Mouse (Mus musculus) MEL (cell line): ENCODE measurements around the gene Mab21l3. TPM values are rescaled to one million over a fixed set of nuclear protein-coding genes. Genes with fewer than 3 reads are reported as not detected.

Experiments used
- DNase-seq: peaks from one replicate; pipeline ENCODE4 v3.0.0; 2011; ENCODE audit warnings: low read depth, low spot score
- H3K27ac ChIP-seq: 2 replicates; pipeline ENCODE4 v1.5.1; 2012; ENCODE audit warnings: low read depth, mild to moderate bottlenecking, control low read depth, low read length, moderate library complexity; ENCODE audit not compliant: control insufficient read depth
- H3K27me3 ChIP-seq, 2 experiments: fragments of 150-350 bp in 1 of 2; sonication (generic) in 1 of 2; 2 replicates each; pipeline ENCODE4 v1.6.1; 2012; ENCODE audit warnings: low read length in 2 of 2, mild to moderate bottlenecking in 2 of 2, improper control_type of control experiment in 1 of 2, moderate library complexity in 1 of 2; ENCODE audit not compliant: insufficient read depth in 2 of 2, control insufficient read depth in 1 of 2
- H3K36me3 ChIP-seq, 2 experiments: 2 replicates each; pipeline ENCODE4 v1.6.1; 2012 to 2014; ENCODE audit warnings: low read length in 2 of 2, improper control_type of control experiment in 1 of 2, inconsistent platforms in 1 of 2, mild to moderate bottlenecking in 1 of 2; ENCODE audit not compliant: insufficient read depth in 2 of 2, control insufficient read depth in 1 of 2
- H3K4me1 ChIP-seq, 2 experiments: fragments of 150-350 bp in 1 of 2; sonication (generic) in 1 of 2; 2 replicates each; pipeline ENCODE4 v1.6.1; 2012; ENCODE audit warnings: low read length in 2 of 2, improper control_type of control experiment in 1 of 2, mild to moderate bottlenecking in 1 of 2; ENCODE audit not compliant: insufficient read depth in 2 of 2, control insufficient read depth in 1 of 2
- H3K4me3 ChIP-seq, 2 experiments: fragments of 150-350 bp in 1 of 2; sonication (generic) in 1 of 2; 2 replicates each; pipeline ENCODE4 v1.5.1; 2012; ENCODE audit warnings: low read depth in 2 of 2, low read length in 2 of 2, mild to moderate bottlenecking in 2 of 2, moderate library complexity in 2 of 2, control low read depth in 1 of 2, improper control_type of control experiment in 1 of 2; ENCODE audit not compliant: control insufficient read depth in 1 of 2, insufficient read depth in 1 of 2
- H3K79me2 ChIP-seq: 2 replicates; pipeline ENCODE4 v1.6.1; 2012; ENCODE audit warnings: mild to moderate bottlenecking, low read length, moderate library complexity; ENCODE audit not compliant: control insufficient read depth, poor library complexity, insufficient read depth
- H3K9ac ChIP-seq: 2 replicates; pipeline ENCODE4 v1.6.1; 2012; ENCODE audit warnings: low read depth, mild to moderate bottlenecking, control low read depth, low read length, moderate library complexity; ENCODE audit not compliant: control insufficient read depth, poor library complexity, severe bottlenecking
- H3K9me3 ChIP-seq: fragments of 150-350 bp; sonication (generic); replicated peaks from 2 replicates; pipeline ENCODE4 v1.6.1; 2012; ENCODE audit warnings: mild to moderate bottlenecking, low read length, improper control_type of control experiment, moderate library complexity; ENCODE audit not compliant: insufficient read depth
- CHD1 ChIP-seq: IDR thresholded peaks from 2 replicates; pipeline ENCODE4 v1.6.1; 2012; ENCODE audit warnings: low read depth, mild to moderate bottlenecking, inconsistent platforms, low read length, improper control_type of control experiment
- CTCF ChIP-seq, 3 experiments: IDR thresholded peaks in 2 of 3; conservative IDR thresholded peaks in 1 of 3; 2 replicates each; pipeline ENCODE4 v1.5.1; 2011 to 2012; ENCODE audit warnings: low read length in 3 of 3, low read depth in 2 of 3, mild to moderate bottlenecking in 2 of 3, improper control_type of control experiment in 1 of 3, inconsistent platforms in 1 of 3, mixed read lengths in 1 of 3, moderate library complexity in 1 of 3; ENCODE audit not compliant: control insufficient read depth in 1 of 3, insufficient read depth in 1 of 3, poor library complexity in 1 of 3, severe bottlenecking in 1 of 3
- ELF1 ChIP-seq: IDR thresholded peaks from 2 replicates; pipeline ENCODE4 v1.6.1; 2014; ENCODE audit warnings: low read depth, mild to moderate bottlenecking, inconsistent platforms, low read length, improper control_type of control experiment, moderate library complexity
- EP300 ChIP-seq, 2 experiments: IDR thresholded peaks; 2 replicates each; pipeline ENCODE4 v1.6.1; 2011; ENCODE audit warnings: improper control_type of control experiment in 2 of 2, low read length in 2 of 2, low read depth in 1 of 2, mild to moderate bottlenecking in 1 of 2
- ETS1 ChIP-seq: IDR thresholded peaks from 2 replicates; pipeline ENCODE4 v1.6.1; 2012; ENCODE audit warnings: low read depth, mild to moderate bottlenecking, inconsistent platforms, low read length, improper control_type of control experiment, moderate library complexity
- GABPA ChIP-seq: IDR thresholded peaks from 2 replicates; pipeline ENCODE4 v1.6.1; 2012; ENCODE audit warnings: low read depth, mild to moderate bottlenecking, inconsistent platforms, low read length, improper control_type of control experiment, moderate library complexity
- MAFK ChIP-seq: IDR thresholded peaks from 2 replicates; pipeline ENCODE4 v1.6.1; 2011; ENCODE audit warnings: low read depth, mild to moderate bottlenecking, low read length, improper control_type of control experiment, borderline replicate concordance
- MAZ ChIP-seq: IDR thresholded peaks from 2 replicates; pipeline ENCODE4 v1.6.1; 2012; ENCODE audit warnings: low read depth, mild to moderate bottlenecking, inconsistent platforms, low read length, improper control_type of control experiment
- MEF2A ChIP-seq: IDR thresholded peaks from 2 replicates; pipeline ENCODE4 v1.6.1; 2014; ENCODE audit warnings: low read depth, mild to moderate bottlenecking, inconsistent platforms, low read length, improper control_type of control experiment; ENCODE audit not compliant: poor library complexity, insufficient replicate concordance, severe bottlenecking; ENCODE audit errors: extremely low read depth
- MXI1 ChIP-seq: IDR thresholded peaks from 2 replicates; pipeline ENCODE4 v1.6.1; 2011; ENCODE audit warnings: mild to moderate bottlenecking, low read depth, low read length, improper control_type of control experiment
- NELFE ChIP-seq: IDR thresholded peaks from 2 replicates; pipeline ENCODE4 v1.6.1; 2011; ENCODE audit warnings: low read depth, low read length, improper control_type of control experiment
- POLR2AphosphoS5 ChIP-seq: IDR thresholded peaks from 2 replicates; pipeline ENCODE4 v1.6.1; 2012; ENCODE audit warnings: low read depth, borderline replicate concordance, mild to moderate bottlenecking, inconsistent platforms, low read length, moderate library complexity, mixed read lengths
- SIN3A ChIP-seq: IDR thresholded peaks from 2 replicates; pipeline ENCODE4 v1.6.1; 2012; ENCODE audit warnings: low read length, improper control_type of control experiment, inconsistent platforms
- SMC3 ChIP-seq: IDR thresholded peaks from 2 replicates; pipeline ENCODE4 v1.6.1; 2011; ENCODE audit warnings: low read depth, low read length, improper control_type of control experiment
- TAL1 ChIP-seq: IDR thresholded peaks from 2 replicates; pipeline ENCODE4 v1.6.1; 2012; ENCODE audit warnings: mild to moderate bottlenecking, inconsistent platforms, low read length, moderate library complexity, mixed read lengths
- TBP ChIP-seq: IDR thresholded peaks from 2 replicates; pipeline ENCODE4 v1.8.0; 2011; ENCODE audit warnings: low read depth, low read length, improper control_type of control experiment
- UBTF ChIP-seq: IDR thresholded peaks from 2 replicates; pipeline ENCODE4 v1.6.1; 2012; ENCODE audit warnings: low read depth, mild to moderate bottlenecking, inconsistent platforms, low read length, improper control_type of control experiment, moderate library complexity, borderline replicate concordance; ENCODE audit not compliant: insufficient read depth
- ZC3H11A ChIP-seq: IDR thresholded peaks from 2 replicates; pipeline ENCODE4 v1.6.1; 2012; ENCODE audit warnings: low read depth, mild to moderate bottlenecking, inconsistent platforms, low read length, improper control_type of control experiment
- ZKSCAN1 ChIP-seq: IDR thresholded peaks from 2 replicates; pipeline ENCODE4 v1.6.1; 2012; ENCODE audit warnings: low read depth, mild to moderate bottlenecking, inconsistent platforms, low read length, improper control_type of control experiment, moderate library complexity
- ZNF384 ChIP-seq: IDR thresholded peaks from 2 replicates; pipeline ENCODE4 v1.6.1; 2012; ENCODE audit warnings: low read depth, mild to moderate bottlenecking, inconsistent platforms, low read length, improper control_type of control experiment
- polyA plus RNA-seq, 2 experiments: library from polyadenylated mRNA; stranded (reverse) in 1 of 2; unstranded in 1 of 2; fragments of >175 nt in 1 of 2; fragments of >200 nt in 1 of 2; gene quantifications; 2 replicates each; pipeline versions ENCODE4 v1.2.1 to v1.2.4; 2012; ENCODE audit warnings: low replicate concordance in 2 of 2, low read depth in 1 of 2; ENCODE audit not compliant: insufficient read length in 2 of 2, insufficient read depth in 1 of 2, missing spikeins in 1 of 2
- total RNA-seq: library from RNA; depleted of rRNA; stranded (reverse); fragments of 300-350 nt; gene quantifications from 2 replicates; pipeline ENCODE4 v1.2.3, GENCODE M21; 2012

Gene Mab21l3
- total and polyA plus RNA-seq, 3 experiments = 0.04 TPM; not detected in 2

DNA sequence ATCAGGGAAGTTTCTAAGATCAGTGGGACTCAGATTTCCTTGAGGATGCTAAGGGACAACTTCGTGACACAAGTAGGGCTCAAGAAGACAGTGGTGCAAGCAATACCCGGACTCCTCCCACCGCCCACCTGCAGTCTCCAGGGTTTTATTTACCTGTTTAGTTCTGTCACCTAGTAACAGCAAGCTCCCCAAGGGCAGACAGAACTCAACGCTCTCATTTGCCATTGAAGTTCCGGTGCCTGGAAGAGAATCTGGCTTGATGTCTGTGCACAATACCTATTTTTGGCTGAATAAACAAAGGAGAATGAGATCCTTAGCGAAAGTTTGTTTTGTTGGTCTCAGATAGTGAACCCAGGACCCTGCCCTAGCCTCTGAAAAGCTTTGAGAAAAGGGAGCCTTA is 45.0 kb downstream of the Mab21l3 start:
- H3K4me1 ChIP-seq = no peaks in the 10 kb centered on the region
- TF ChIP-seq TAL1 (no peak), ELF1 (no peak), CTCF (IDR thresholded peaks at IDR 0.05 in 2 of 3, conservative IDR thresholded peaks at IDR 0.05 in 1 of 3; ENCODE audit: control insufficient read depth in 1 of 3, insufficient read depth in 1 of 3, low read depth in 2 of 3, low read length in 3 of 3, poor library complexity in 1 of 3, severe bottlenecking in 1 of 3) (no peak), POLR2AphosphoS5 (no peak)
- TF ChIP-seq, all 39 proteins: peak for 0
- Histone ChIP-seq H3K79me2 (no peaks in the 10 kb centered on the region), H3K27ac (no peak overlapping the region), H3K9me3 (no peaks in the 10 kb centered on the region), H3K4me3 (no peak overlapping the region), H3K9ac (no peak overlapping the region), H3K36me3 (no peaks in the 10 kb centered on the region), H3K27me3 (no peaks in the 10 kb centered on the region)
- DNase-seq = no peak

DNA sequence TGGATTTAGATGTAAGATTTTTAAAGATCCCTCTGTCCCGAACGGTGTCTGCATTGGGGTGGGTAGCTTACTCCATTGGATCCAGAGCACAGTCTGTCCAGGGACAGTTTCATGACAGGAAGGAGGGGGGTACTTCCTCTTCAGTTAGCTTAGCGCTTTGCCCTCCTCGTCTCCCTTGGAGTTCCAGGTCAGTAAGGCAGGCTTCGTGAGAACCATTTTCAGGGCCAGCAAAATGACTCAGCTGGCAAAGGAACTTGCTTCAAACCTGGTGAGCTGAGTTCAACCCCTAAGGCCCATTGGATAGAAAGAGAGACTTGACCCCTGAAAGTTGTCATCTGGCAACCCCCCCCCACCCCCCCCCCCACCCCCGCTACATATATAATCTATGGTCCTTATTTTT is 46.0 kb downstream of the Mab21l3 start:
- Histone ChIP-seq H3K36me3 (no peaks in the 10 kb centered on the region), H3K4me3 (no peak overlapping the region), H3K9ac (no peak overlapping the region), H3K27me3 (no peaks in the 10 kb centered on the region), H3K9me3 (no peaks in the 10 kb centered on the region), H3K27ac (no peak overlapping the region), H3K4me1 (no peaks in the 10 kb centered on the region), H3K79me2 (no peaks in the 10 kb centered on the region)
- no peak for DNase-seq
- no peak for TF ChIP-seq NELFE
- TF ChIP-seq SIN3A = no peak
- TF ChIP-seq POLR2AphosphoS5 = no peak
- no peak for TF ChIP-seq MAZ
- no peak for TF ChIP-seq TBP
- no peak for TF ChIP-seq MEF2A
- TF ChIP-seq EP300 (IDR thresholded peaks at IDR 0.05; ENCODE audit: low read depth in 1 of 2, low read length in 2 of 2) = no peak
- no peak for TF ChIP-seq ZC3H11A
- no peak for TF ChIP-seq ZNF384
- no peak for TF ChIP-seq MXI1
- TF ChIP-seq SMC3 = no peak
- TF ChIP-seq CHD1 = no peak
- TF ChIP-seq CTCF (IDR thresholded peaks at IDR 0.05 in 2 of 3, conservative IDR thresholded peaks at IDR 0.05 in 1 of 3; ENCODE audit: control insufficient read depth in 1 of 3, insufficient read depth in 1 of 3, low read depth in 2 of 3, low read length in 3 of 3, poor library complexity in 1 of 3, severe bottlenecking in 1 of 3) = no peak
- no peak for TF ChIP-seq ETS1
- TF ChIP-seq ZKSCAN1 = no peak
- TF ChIP-seq GABPA = no peak
- no peak for TF ChIP-seq MAFK
- TF ChIP-seq UBTF = no peak
